Mouse (Mus musculus) yolk sac, embryonic 10.5 days (tissue): ENCODE measurements at regions not wholly inside any gene's neighbourhood (a gene's known extent, or its start where the extent isn't known, plus 50 kb on each side); places are given as distances from the start of the nearest gene placed in this dataset.

Experiments used
- DNase-seq: peaks from one replicate; pipeline ENCODE4 v3.0.0-alpha.2; 2017; ENCODE audit warnings: low spot score

GRCm38 (mm10) chr4:68179551-68179950 is 774.6 kb downstream of the Brinp1 start:
- no peak for DNase-seq

DNA sequence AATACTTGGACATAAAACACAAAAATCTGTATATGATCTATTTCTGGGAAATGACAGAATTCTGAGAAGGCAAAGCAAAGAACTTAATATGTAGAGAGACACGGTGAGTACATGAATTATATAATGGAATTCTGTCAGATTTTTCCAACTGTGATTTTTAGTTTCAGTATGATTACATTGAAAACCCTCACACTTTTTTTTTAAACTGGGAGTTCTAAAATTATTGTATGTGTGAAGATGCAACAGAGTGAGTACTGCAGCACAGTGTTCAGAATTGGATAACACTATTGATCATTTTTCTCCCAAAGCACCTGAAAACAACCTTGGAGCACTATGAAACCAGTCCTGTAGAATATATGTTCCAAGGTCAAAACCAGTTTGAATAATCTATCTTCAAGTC is 797.7 kb downstream of the Brinp1 start:
- DNase-seq, result no peak

GRCm38 (mm10) chr4:68148483-68149069 is 805.6 kb downstream of the Brinp1 start:
- DNase-seq, result no peak

DNA sequence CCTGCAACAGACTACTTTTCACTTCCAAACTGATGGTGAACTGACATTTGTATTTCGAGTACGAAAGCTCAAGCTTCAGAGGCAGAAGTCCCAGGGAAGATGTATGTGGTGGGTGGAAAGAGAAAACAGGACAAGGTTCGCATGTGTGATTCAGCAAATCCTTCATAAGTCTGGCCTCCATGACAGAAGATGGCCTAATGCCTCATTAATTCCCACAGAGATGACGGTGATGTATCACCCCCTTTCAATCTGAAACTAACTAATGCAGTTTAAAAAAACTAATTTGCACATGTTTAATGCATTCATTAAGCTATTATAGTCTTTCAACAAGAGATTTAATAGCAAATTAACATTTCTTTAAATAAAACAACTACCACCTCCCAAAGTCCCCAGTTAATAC is 826.1 kb downstream of the Brinp1 start:
- no peak for DNase-seq

- DNase-seq, result no peak
These were observed 839.7 kb downstream of the Brinp1 start for GRCm38 (mm10) chr4:68114502-68114901.

GRCm38 (mm10) chr4:68085255-68085654 is 868.9 kb downstream of the Brinp1 start:
- no peak for DNase-seq

- no peak for DNase-seq
These were observed 897.2 kb downstream of the Brinp1 start for GRCm38 (mm10) chr4:68056813-68057578.

GRCm38 (mm10) chr4:68022891-68023303 is 931.3 kb downstream of the Brinp1 start:
- peak; percentile 12 for DNase-seq

GRCm38 (mm10) chr4:68011371-68011770 is 942.8 kb downstream of the Brinp1 start:
- DNase-seq, result no peak

DNA sequence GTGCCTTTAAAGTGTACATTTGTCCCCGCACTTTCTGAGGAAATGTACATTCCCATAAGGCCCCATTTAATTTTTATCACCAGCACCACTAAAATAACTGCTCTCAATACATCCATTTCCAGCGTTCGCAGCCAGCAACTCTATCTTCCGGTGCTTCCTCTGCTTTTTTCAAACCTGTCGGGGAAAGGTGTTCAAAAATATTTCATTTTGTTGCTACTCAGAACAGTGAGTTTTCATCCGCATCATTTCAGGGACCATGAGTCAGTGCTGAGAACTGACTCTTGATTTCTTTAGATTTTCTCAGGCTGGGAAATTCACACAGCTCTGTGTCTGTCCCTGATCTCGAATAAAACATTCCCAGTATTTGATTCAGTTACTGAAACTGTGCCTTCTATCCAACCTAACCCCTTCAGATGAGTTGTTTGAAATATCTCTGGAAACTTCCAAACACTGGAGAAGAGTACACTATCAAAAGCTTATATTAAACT is 959.4 kb downstream of the Brinp1 start:
- DNase-seq, result no peak

DNA sequence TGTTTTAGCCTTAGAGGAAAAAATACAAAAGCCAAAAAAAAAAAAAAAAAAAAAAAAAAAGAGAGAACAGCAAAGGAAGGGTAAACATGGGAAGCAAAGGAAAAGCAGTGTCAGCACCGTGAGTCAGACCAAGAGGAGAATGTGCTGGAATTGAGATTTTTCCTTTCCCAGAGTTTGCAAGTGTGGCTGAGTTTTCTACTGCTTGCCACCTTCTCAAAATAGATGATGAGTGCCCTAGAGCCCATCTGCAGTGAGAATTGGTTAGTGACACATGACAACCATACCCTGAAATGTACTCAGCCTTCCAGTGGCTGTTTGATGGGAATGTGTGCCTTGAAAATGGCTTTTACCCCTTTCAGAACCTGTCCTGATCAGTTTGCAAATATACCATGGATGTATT is 990.7 kb downstream of the Brinp1 start:
- DNase-seq, result no peak

- no peak for DNase-seq
These were observed 1006.2 kb downstream of the Brinp1 start for GRCm38 (mm10) chr4:67948000-67948399.

GRCm38 (mm10) chr4:67932481-67932880 is 1021.7 kb downstream of the Brinp1 start:
- no peak for DNase-seq

- no peak for DNase-seq
These were observed 1055.1 kb downstream of the Brinp1 start for GRCm38 (mm10) chr4:67899109-67899508.

DNA sequence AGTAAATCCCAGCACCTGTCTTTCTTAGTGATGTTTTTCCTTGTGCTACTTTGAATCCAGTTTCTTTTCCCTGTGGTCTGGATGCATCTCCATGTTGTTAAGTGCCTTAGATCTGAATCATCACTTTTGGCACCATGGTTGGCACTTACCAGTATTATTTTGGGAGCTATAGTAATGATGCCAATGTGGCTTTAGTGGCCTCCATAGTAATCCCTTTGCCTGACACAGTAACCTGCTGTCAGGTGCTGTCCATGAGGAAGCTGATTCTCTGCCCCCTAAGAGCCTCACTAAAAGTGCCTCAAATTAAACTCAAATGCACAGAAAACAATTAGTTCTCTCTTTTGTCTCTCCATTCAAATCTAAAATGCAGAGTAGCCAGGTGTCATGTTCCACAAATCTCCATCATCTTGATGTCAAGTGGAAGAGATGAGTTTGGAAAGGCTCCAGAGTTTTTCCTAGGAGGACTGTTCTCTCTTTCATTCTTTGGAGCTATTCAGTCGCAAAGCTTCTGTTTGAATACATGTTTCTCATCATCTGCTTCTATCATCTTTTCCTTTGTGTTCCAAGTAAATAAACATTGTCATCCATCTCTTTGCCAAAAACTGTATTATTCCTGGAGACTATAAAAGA is 1062.1 kb downstream of the Brinp1 start:
- no peak for DNase-seq

GRCm38 (mm10) chr4:67887954-67888353 is 1060.6 kb downstream of the Tlr4 start:
- no peak for DNase-seq

DNA sequence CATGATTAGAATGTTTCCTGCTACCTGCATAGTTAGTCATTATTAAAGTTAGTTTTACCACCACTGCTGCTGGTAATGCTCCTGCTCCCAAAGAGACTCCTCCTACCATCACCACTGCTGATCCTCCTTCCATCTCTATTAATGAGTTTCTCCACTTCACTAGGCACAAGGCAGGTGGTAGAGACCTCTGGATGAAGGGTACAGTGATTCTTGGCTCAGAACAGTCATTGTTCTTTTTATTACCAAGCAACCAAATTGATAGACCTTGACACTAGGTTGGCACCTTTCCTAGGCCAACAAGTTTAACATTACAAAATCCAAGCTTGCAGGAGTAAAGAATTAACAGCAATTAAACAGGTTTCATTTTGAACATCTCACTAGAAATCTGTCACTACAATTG is 1057.8 kb downstream of the Tlr4 start:
- no peak for DNase-seq

GRCm38 (mm10) chr4:67862218-67862617 is 1034.8 kb downstream of the Tlr4 start:
- no peak for DNase-seq

- DNase-seq, result no peak
These were observed 1034.4 kb downstream of the Tlr4 start for GRCm38 (mm10) chr4:67861801-67862200.

GRCm38 (mm10) chr4:67853001-67853400 is 1025.6 kb downstream of the Tlr4 start:
- no peak for DNase-seq

DNA sequence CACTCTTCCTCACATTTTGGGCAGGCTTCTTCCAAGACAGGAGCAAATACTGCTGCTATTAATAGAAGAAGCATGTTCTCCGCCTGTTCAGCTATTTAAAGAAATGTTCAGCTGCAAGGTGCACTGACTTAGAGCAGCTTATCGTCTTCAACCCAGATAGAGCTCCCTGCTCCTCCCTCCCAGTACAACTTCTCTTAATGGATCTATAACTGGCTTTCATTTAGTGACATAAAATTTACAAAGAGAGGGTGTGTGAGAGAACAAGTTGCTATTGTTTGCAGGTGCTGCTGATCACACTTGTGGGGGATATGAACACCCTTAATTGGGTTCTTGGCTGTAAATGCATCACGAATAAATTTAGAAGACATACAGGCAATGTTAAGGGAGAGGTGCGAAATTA is 1006.0 kb downstream of the Tlr4 start:
- DNase-seq, result no peak

- DNase-seq, result no peak
These were observed 998.1 kb downstream of the Tlr4 start for GRCm38 (mm10) chr4:67825484-67825883.

GRCm38 (mm10) chr4:67796050-67796449 is 968.7 kb downstream of the Tlr4 start:
- DNase-seq, result no peak
